In genomic region chr19:44422051-44422631, GRCm38 (mm10) we compare ENCODE assay signal across 13 mouse cellular contexts. TPM values are rescaled to one million over a fixed set of nuclear protein-coding genes. Genes with fewer than 3 reads are reported as not detected.
DNase-seq lines count a peak whose midpoint lies in the region; ATAC-seq lines count a peak whose summit lies in the region.
"Had no signal": no experiment of that assay in that cellular context is flagged by ENCODE, and none has a peak within 500 bp of the region (broad histone marks: within the 10 kb centered on the region; RNA-seq: fewer than 3 reads in every experiment).

No protein-coding gene starts in this region.

- no peaks in the 10 kb centered on the region for H3K9me3 ChIP-seq in kidney, embryonic 14.5 days (ENCODE audit: control insufficient read depth, low read length)
- H3K9me3 ChIP-seq: embryonic facial prominence, embryonic 15.5 days; limb, embryonic 10.5 days had no signal

- H3K27me3 ChIP-seq in kidney, embryonic 14.5 days (ENCODE audit: control insufficient read depth, insufficient read depth, low read length) = no peaks in the 10 kb centered on the region
- H3K27me3 ChIP-seq: embryonic facial prominence, embryonic 15.5 days had no signal

- H3K4me3 ChIP-seq in kidney, embryonic 14.5 days (ENCODE audit: low read length) = no peak overlapping the region
- H3K4me3 ChIP-seq: embryonic facial prominence, embryonic 15.5 days; limb, embryonic 10.5 days had no signal

- no peak overlapping the region for H3K9ac ChIP-seq in kidney, embryonic 14.5 days (ENCODE audit: low read depth, low read length)
- H3K9ac ChIP-seq: embryonic facial prominence, embryonic 15.5 days; liver, postnatal 0 days had no signal

- WGBS in kidney, embryonic 14.5 days = 69% methylated on average over 8 of the region's 8 CpGs

- no peak for ATAC-seq in kidney, embryonic 14.5 days (ENCODE audit: low FRiP score, low TSS enrichment)
- ATAC-seq: forebrain, embryonic 16.5 days; hindbrain, embryonic 16.5 days; liver, postnatal 0 days had no signal

- H3K36me3 ChIP-seq in kidney, embryonic 14.5 days (ENCODE audit: control insufficient read depth, insufficient read depth, low read length) = no peaks in the 10 kb centered on the region
- H3K36me3 ChIP-seq: embryonic facial prominence, embryonic 15.5 days; limb, embryonic 10.5 days had no signal

- H3K4me1 ChIP-seq in kidney, embryonic 14.5 days (ENCODE audit: control insufficient read depth, insufficient read depth, low read length) = no peaks in the 10 kb centered on the region
- H3K4me1 ChIP-seq: embryonic facial prominence, embryonic 15.5 days; limb, embryonic 10.5 days had no signal

- peak; percentile 46 for DNase-seq in adrenal gland, postnatal 10 days
- no peak for DNase-seq in adrenal gland, adult 8-10 months
- DNase-seq in kidney, adult 11 months = peak; percentile 80
- DNase-seq in kidney, postnatal 4 days = peak; percentile 44 to 45
- DNase-seq in skeletal muscle tissue, adult 2 months (ENCODE audit: low read depth, low spot score) = peak; percentile 40
- DNase-seq in left cerebral cortex, adult 18-20 months (ENCODE audit: low spot score in 2 of 2) = no peak
- DNase-seq in ovary, postnatal 14 days (ENCODE audit: low spot score) = no peak
- DNase-seq: liver, postnatal 0 days had no signal

- no peak overlapping the region for H3K27ac ChIP-seq in kidney, embryonic 14.5 days (ENCODE audit: low read depth, low read length)
- H3K27ac ChIP-seq: embryonic facial prominence, embryonic 15.5 days; limb, embryonic 10.5 days had no signal

- no peak overlapping the region for H3K4me2 ChIP-seq in kidney, embryonic 14.5 days (replicated peaks; ENCODE audit: low read depth, low read length)
- H3K4me2 ChIP-seq: embryonic facial prominence, embryonic 15.5 days had no signal

RNA-seq across cellular contexts. Expression of gene Scd1, which starts 14.5 kb away (rescaled TPM):
- total RNA-seq in adrenal gland, postnatal 10 days (2021) = 100 to 1,000 TPM; 181 to 382 TPM
- total RNA-seq in adrenal gland, adult 8-10 months (2022) = 1,000 to 10,000 TPM in 1 of 4 experiments, 100 to 1,000 TPM in 3; 370 to 1,578 (median 696) TPM
- 2.7 and 5.2 TPM in 2 replicates for polyA plus RNA-seq in kidney, embryonic 14.5 days (2014; fragmentation: Nextera tagmentation; extraction: Ambion mirVana)
- total RNA-seq in left cerebral cortex, adult 18-20 months (2021) = 100 to 1,000 TPM; 126 to 146 TPM

Comparison
In these comparisons a context has a peak if more than half of its experiments do, and no peak if none do; other contexts are left out.
1. DNase-seq: peak in adrenal gland, postnatal 10 days (single experiment), kidney, adult 11 months (single experiment), kidney, postnatal 4 days (2 of 2) and skeletal muscle tissue, adult 2 months (single experiment); none in adrenal gland, adult 8-10 months (single experiment), left cerebral cortex, adult 18-20 months (0 of 2) and ovary, postnatal 14 days (single experiment).